Mouse (Mus musculus) effector memory CD4-positive, alpha-beta T cell, adult 5 months (primary cell): ENCODE results near the gene Anapc7. TPM values are rescaled to one million over a fixed set of nuclear protein-coding genes. Genes with fewer than 3 reads are reported as not detected.

Experiments used
- polyA plus RNA-seq: library from polyadenylated mRNA; unstranded; fragments of 100-300 nt; shearing (Covaris generic); gene quantifications from one replicate; pipeline ENCODE4 v1.2.1, GENCODE M21; 2017

Gene Anapc7
- polyA plus RNA-seq = 27.3 TPM

GRCm38 (mm10) chr5:122421271-122422068, at the start of gene Anapc7:
Anapc7 (plus strand) TSS chr5:122421693.

GRCm38 (mm10) chr5:122372192-122372769, 49.2 kb upstream of the Anapc7 start, which contains the start of gene Fam216a:
Fam216a (minus strand) TSS chr5:122372364.

GRCm38 (mm10) chr5:122391786-122392180, 29.7 kb upstream of the Anapc7 start, which contains the start of gene Arpc3:
Arpc3 (plus strand) TSS chr5:122391878.

Other genes with a start within 250 kb of the Anapc7 start
- 72.2 TPM for gene Hvcn1, start 214.9 kb upstream of the Anapc7 start, polyA plus RNA-seq
- 2.0 TPM for gene Tctn1, start 157.2 kb upstream of the Anapc7 start, polyA plus RNA-seq
- 68.3 TPM for gene Pptc7, start 137.3 kb upstream of the Anapc7 start, polyA plus RNA-seq
- gene Rad9b, start 67.5 kb upstream of the Anapc7 start, polyA plus RNA-seq = 4.7 TPM
- gene Vps29, start 67.3 kb upstream of the Anapc7 start, polyA plus RNA-seq = 117 TPM
- 128 TPM for gene Gpn3, start 49.8 kb upstream of the Anapc7 start, polyA plus RNA-seq
- 21.1 TPM for gene Fam216a, start 49.3 kb upstream of the Anapc7 start, polyA plus RNA-seq
- gene Arpc3, start 29.8 kb upstream of the Anapc7 start, polyA plus RNA-seq = 1,084 TPM
- gene Atp2a2, start 80.5 kb downstream of the Anapc7 start, polyA plus RNA-seq = 88.9 TPM
- gene Ift81, start 192.8 kb downstream of the Anapc7 start, polyA plus RNA-seq = 4.1 TPM
- 45.1 TPM for gene P2rx7, start 222.2 kb downstream of the Anapc7 start, polyA plus RNA-seq